Mouse (Mus musculus): Measurements from ENCODE around the gene Lpar2. TPM values are rescaled to one million over a fixed set of nuclear protein-coding genes. Genes with fewer than 3 reads are reported as not detected.

The Lpar2 gene
- polyA plus RNA-seq, 1 experiment from 2014 or later: 1.3 TPM

GRCm38 (mm10) chr8:69802216-69802615 is 20.0 kb upstream of the Lpar2 start:
- H3K36me3 ChIP-seq (ENCODE audit: control insufficient read depth, insufficient read depth, low read length): peaks cover 98% of the 10 kb centered on the region
- no peaks in the 10 kb centered on the region for H3K4me1 ChIP-seq (ENCODE audit: control insufficient read depth, insufficient read depth, low read length)
- H3K9me3 ChIP-seq (replicated peaks; ENCODE audit: control insufficient read depth, low read length): no peaks in the 10 kb centered on the region
- ATAC-seq (no peak), DNase-seq (ENCODE audit: low spot score) (no peak)
- H3K27ac ChIP-seq (ENCODE audit: low read depth, low read length): no peak overlapping the region
- H3K4me2 ChIP-seq (ENCODE audit: low read length): no peak overlapping the region
- no peak overlapping the region for H3K4me3 ChIP-seq (ENCODE audit: low read depth, low read length)
- H3K27me3 ChIP-seq (replicated peaks; ENCODE audit: control insufficient read depth, insufficient read depth, low read length): no peaks in the 10 kb centered on the region
- H3K9ac ChIP-seq (ENCODE audit: low read length): no peak overlapping the region

- no peak overlapping the region for H3K27ac ChIP-seq (ENCODE audit: low read depth, low read length)
- H3K9ac ChIP-seq (ENCODE audit: low read length): no peak overlapping the region
- 95% methylated on average over 7 of the region's 7 CpGs for WGBS
- no peaks in the 10 kb centered on the region for H3K4me1 ChIP-seq (ENCODE audit: control insufficient read depth, insufficient read depth, low read length)
- H3K4me3 ChIP-seq (ENCODE audit: low read depth, low read length): no peak overlapping the region
- H3K36me3 ChIP-seq (ENCODE audit: control insufficient read depth, insufficient read depth, low read length): peaks cover 96% of the 10 kb centered on the region
- no peak for ATAC-seq
- H3K27me3 ChIP-seq (replicated peaks; ENCODE audit: control insufficient read depth, insufficient read depth, low read length): no peaks in the 10 kb centered on the region
- H3K4me2 ChIP-seq (ENCODE audit: low read length): no peak overlapping the region
- DNase-seq (ENCODE audit: low spot score): no peak
- no peaks in the 10 kb centered on the region for H3K9me3 ChIP-seq (replicated peaks; ENCODE audit: control insufficient read depth, low read length)
These were observed 18.9 kb upstream of the Lpar2 start for GRCm38 (mm10) chr8:69803366-69803765.

- 94% methylated on average over 6 of the region's 6 CpGs for WGBS
- Histone ChIP-seq H3K4me2 (ENCODE audit: low read length) (no peak overlapping the region), H3K9ac (ENCODE audit: low read length) (no peak overlapping the region), H3K27ac (ENCODE audit: low read depth, low read length) (no peak overlapping the region), H3K4me1 (ENCODE audit: control insufficient read depth, insufficient read depth, low read length) (no peaks in the 10 kb centered on the region), H3K27me3 (replicated peaks; ENCODE audit: control insufficient read depth, insufficient read depth, low read length) (no peaks in the 10 kb centered on the region), H3K4me3 (ENCODE audit: low read depth, low read length) (no peak overlapping the region), H3K36me3 (ENCODE audit: control insufficient read depth, insufficient read depth, low read length) (peaks cover 84% of the 10 kb centered on the region), H3K9me3 (replicated peaks; ENCODE audit: control insufficient read depth, low read length) (no peaks in the 10 kb centered on the region)
- ATAC-seq (no peak), DNase-seq (ENCODE audit: low spot score) (no peak)
These were observed 17.7 kb upstream of the Lpar2 start for GRCm38 (mm10) chr8:69804537-69804936.

GRCm38 (mm10) chr8:69805086-69805485 is 17.1 kb upstream of the Lpar2 start:
- H3K27me3 ChIP-seq (replicated peaks; ENCODE audit: control insufficient read depth, insufficient read depth, low read length): no peaks in the 10 kb centered on the region
- H3K9ac ChIP-seq (ENCODE audit: low read length): no peak overlapping the region
- H3K27ac ChIP-seq (ENCODE audit: low read depth, low read length): no peak overlapping the region
- WGBS: 94% methylated on average over 10 of the region's 10 CpGs
- H3K9me3 ChIP-seq (replicated peaks; ENCODE audit: control insufficient read depth, low read length): no peaks in the 10 kb centered on the region
- no peak overlapping the region for H3K4me2 ChIP-seq (ENCODE audit: low read length)
- DNase-seq (ENCODE audit: low spot score) (no peak), ATAC-seq (no peak)
- H3K4me3 ChIP-seq (ENCODE audit: low read depth, low read length): no peak overlapping the region
- no peaks in the 10 kb centered on the region for H3K4me1 ChIP-seq (ENCODE audit: control insufficient read depth, insufficient read depth, low read length)
- H3K36me3 ChIP-seq (ENCODE audit: control insufficient read depth, insufficient read depth, low read length): peaks cover 79% of the 10 kb centered on the region

GRCm38 (mm10) chr8:69805491-69805890 is 16.7 kb upstream of the Lpar2 start:
- Histone ChIP-seq H3K4me2 (ENCODE audit: low read length) (no peak overlapping the region), H3K9me3 (replicated peaks; ENCODE audit: control insufficient read depth, low read length) (no peaks in the 10 kb centered on the region), H3K27ac (ENCODE audit: low read depth, low read length) (no peak overlapping the region), H3K27me3 (replicated peaks; ENCODE audit: control insufficient read depth, insufficient read depth, low read length) (no peaks in the 10 kb centered on the region), H3K9ac (ENCODE audit: low read length) (no peak overlapping the region), H3K4me3 (ENCODE audit: low read depth, low read length) (no peak overlapping the region), H3K4me1 (ENCODE audit: control insufficient read depth, insufficient read depth, low read length) (no peaks in the 10 kb centered on the region), H3K36me3 (ENCODE audit: control insufficient read depth, insufficient read depth, low read length) (peaks cover 75% of the 10 kb centered on the region)
- ATAC-seq (no peak), DNase-seq (ENCODE audit: low spot score) (no peak)
- WGBS: 95% methylated on average over 9 of the region's 9 CpGs

GRCm38 (mm10) chr8:69807236-69807635 is 15.0 kb upstream of the Lpar2 start:
- Histone ChIP-seq H3K27ac (ENCODE audit: low read depth, low read length) (no peak overlapping the region), H3K9ac (ENCODE audit: low read length) (no peak overlapping the region), H3K4me1 (ENCODE audit: control insufficient read depth, insufficient read depth, low read length) (no peaks in the 10 kb centered on the region), H3K4me2 (ENCODE audit: low read length) (no peak overlapping the region), H3K4me3 (ENCODE audit: low read depth, low read length) (no peak overlapping the region), H3K27me3 (replicated peaks; ENCODE audit: control insufficient read depth, insufficient read depth, low read length) (no peaks in the 10 kb centered on the region), H3K9me3 (replicated peaks; ENCODE audit: control insufficient read depth, low read length) (no peaks in the 10 kb centered on the region), H3K36me3 (ENCODE audit: control insufficient read depth, insufficient read depth, low read length) (peaks cover 67% of the 10 kb centered on the region)
- ATAC-seq: no peak
- no peak for DNase-seq (ENCODE audit: low spot score)
- WGBS: 94% methylated on average over 5 of the region's 5 CpGs

- peak within 1 kb of the TSS; percentile 45; the same call in 1 of the 2 replicates for H3K27ac ChIP-seq (ENCODE audit: low read depth, low read length)
- WGBS: 6% methylated on average over 26 of the region's 28 CpGs
- no peaks in the 10 kb centered on the region for H3K27me3 ChIP-seq (replicated peaks; ENCODE audit: control insufficient read depth, insufficient read depth, low read length)
- peaks cover 62% of the 10 kb centered on the region for H3K36me3 ChIP-seq (ENCODE audit: control insufficient read depth, insufficient read depth, low read length)
- H3K4me3 ChIP-seq (ENCODE audit: low read depth, low read length): peak within 1 kb of the TSS; percentile 43
- ATAC-seq (peak; percentile 76), DNase-seq (ENCODE audit: low spot score) (peak; percentile 72)
- H3K9ac ChIP-seq (ENCODE audit: low read length): peak within 1 kb of the TSS; percentile 57
- H3K4me2 ChIP-seq (ENCODE audit: low read length): peak within 1 kb of the TSS; percentile 60
- no peaks in the 10 kb centered on the region for H3K9me3 ChIP-seq (replicated peaks; ENCODE audit: control insufficient read depth, low read length)
- no peaks in the 10 kb centered on the region for H3K4me1 ChIP-seq (ENCODE audit: control insufficient read depth, insufficient read depth, low read length)
These were observed 13.9 kb upstream of the Lpar2 start, which contains the start of gene Gmip for GRCm38 (mm10) chr8:69808094-69808863. TSS of gene Gmip (plus strand) at chr8:69808679.

- peaks cover 61% of the 10 kb centered on the region for H3K36me3 ChIP-seq (ENCODE audit: control insufficient read depth, insufficient read depth, low read length)
- WGBS: 3% methylated on average over 23 of the region's 23 CpGs
These were observed 13.3 kb upstream of the Lpar2 start for GRCm38 (mm10) chr8:69808864-69809403.

GRCm38 (mm10) chr8:69809820-69810219 is 12.4 kb upstream of the Lpar2 start:
- peak overlapping the region; percentile 43; the same call in 1 of the 2 replicates for H3K4me3 ChIP-seq (ENCODE audit: low read depth, low read length)
- H3K27ac ChIP-seq (ENCODE audit: low read depth, low read length): no peak overlapping the region; the same call in 1 of the 2 replicates
- no peaks in the 10 kb centered on the region for H3K4me1 ChIP-seq (ENCODE audit: control insufficient read depth, insufficient read depth, low read length)
- H3K36me3 ChIP-seq (ENCODE audit: control insufficient read depth, insufficient read depth, low read length): peaks cover 62% of the 10 kb centered on the region
- peak overlapping the region; percentile 60 for H3K4me2 ChIP-seq (ENCODE audit: low read length)
- DNase-seq (ENCODE audit: low spot score) (no peak), ATAC-seq (no peak)
- 0 out of 2 replicates have a peak overlapping the region, but pooled peaks have one; percentile 14 for H3K9ac ChIP-seq (ENCODE audit: low read length)
- H3K9me3 ChIP-seq (replicated peaks; ENCODE audit: control insufficient read depth, low read length): no peaks in the 10 kb centered on the region
- H3K27me3 ChIP-seq (replicated peaks; ENCODE audit: control insufficient read depth, insufficient read depth, low read length): no peaks in the 10 kb centered on the region
- 69% methylated on average over 3 of the region's 3 CpGs for WGBS

More at GRCm38 (mm10) chr8:69808864-69809403, 13.3 kb upstream of the Lpar2 start:
- DNase-seq (ENCODE audit: low spot score) (peak; percentile 72), ATAC-seq (peak; percentile 80)
- Histone ChIP-seq H3K9me3 (replicated peaks; ENCODE audit: control insufficient read depth, low read length) (no peaks in the 10 kb centered on the region), H3K4me2 (ENCODE audit: low read length) (peak overlapping the region; percentile 60), H3K27ac (ENCODE audit: low read depth, low read length) (peak overlapping the region; percentile 45; the same call in 1 of the 2 replicates), H3K4me3 (ENCODE audit: low read depth, low read length) (peak overlapping the region; percentile 43), H3K9ac (ENCODE audit: low read length) (peak overlapping the region; percentile 57), H3K27me3 (replicated peaks; ENCODE audit: control insufficient read depth, insufficient read depth, low read length) (no peaks in the 10 kb centered on the region), H3K4me1 (ENCODE audit: control insufficient read depth, insufficient read depth, low read length) (no peaks in the 10 kb centered on the region)

Measured in forebrain, embryonic 14.5 days (tissue).